Mouse (Mus musculus): ENCODE data around the gene Ccdc84.

DNA sequence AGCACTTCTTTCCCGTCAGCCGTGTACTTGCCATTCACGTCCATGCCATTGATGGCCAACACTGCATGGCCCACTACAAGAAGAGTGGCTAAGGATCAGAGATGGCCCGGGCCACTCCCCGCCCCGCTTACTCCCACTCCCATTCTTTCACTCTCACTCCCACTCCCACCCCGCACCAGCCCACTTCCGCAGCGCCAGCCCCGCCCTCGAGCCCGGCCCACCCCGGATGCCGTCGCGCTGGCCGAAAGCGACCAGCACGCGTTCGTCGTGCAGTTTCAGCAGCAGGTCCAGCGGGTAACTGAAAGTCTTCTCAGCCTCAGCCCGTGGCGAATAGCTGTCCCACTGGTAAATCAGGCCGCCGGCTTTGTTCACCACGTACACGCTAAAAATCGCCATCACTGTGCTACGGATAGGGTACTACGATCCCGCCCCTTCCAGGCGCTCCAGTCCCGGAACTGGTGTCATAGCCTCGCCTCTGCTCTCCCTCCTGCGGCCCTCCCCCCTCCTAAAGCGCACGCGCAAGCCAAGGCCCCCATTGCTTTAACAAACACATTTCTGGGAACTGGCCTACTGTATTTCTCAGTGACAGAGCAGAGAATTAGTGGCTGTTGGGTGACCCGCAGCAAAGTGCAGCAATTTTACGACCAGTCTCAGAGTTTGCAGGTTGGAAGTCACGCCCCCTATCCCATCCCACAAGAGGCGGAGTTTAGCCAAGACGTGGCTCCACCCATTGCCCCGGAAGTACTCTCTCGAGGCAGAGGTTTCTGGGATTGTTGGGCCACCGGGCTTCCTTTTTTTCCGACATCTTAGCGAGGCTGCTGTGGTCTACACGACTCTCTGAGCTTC lies 11.2 kb downstream of the Ccdc84 start, which contains the start of the genes Rps25 and Trappc4:
- TF ChIP-seq EP300 (IDR thresholded peaks at IDR 0.05) (no peak), CTCF (IDR thresholded peaks at IDR 0.05) (no peak)

Measured in lung, postnatal 0 days (tissue).